Mouse (Mus musculus) stomach, embryonic 15.5 days (tissue): ENCODE results near the gene Parp2. TPM values are rescaled to one million over a fixed set of nuclear protein-coding genes. Genes with fewer than 3 reads are reported as not detected.
"Not testable (repeated sequence)": the region's sequence is repeated elsewhere in the genome, so short reads cannot be mapped to it uniquely, and the experiment has no call there.

Source experiments
- ATAC-seq: fragments of 200-750 bp; cut with Nextera tagmentation; 2 replicates; pipeline ENCODE4 v1.8.0; 2017; ENCODE audit warnings: low read depth, moderate number of reproducible peaks, moderate TSS enrichment; ENCODE audit not compliant: insufficient read depth, low FRiP score
- H3K27ac ChIP-seq: fragments of 300-500 bp; sonication (generic); 2 replicates; pipeline ENCODE4 v1.5.1; 2015; ENCODE audit warnings: mild to moderate bottlenecking, inconsistent platforms
- H3K27me3 ChIP-seq: fragments of 300-500 bp; sonication (generic); replicated peaks from 2 replicates; pipeline ENCODE4 v1.6.1; 2015; ENCODE audit warnings: inconsistent platforms
- H3K36me3 ChIP-seq: fragments of 300-500 bp; sonication (generic); 2 replicates; pipeline ENCODE4 v1.6.1; 2015; ENCODE audit warnings: inconsistent platforms
- H3K4me1 ChIP-seq: fragments of 300-500 bp; sonication (generic); 2 replicates; pipeline ENCODE4 v1.6.1; 2015; ENCODE audit warnings: inconsistent platforms
- H3K4me2 ChIP-seq: fragments of 300-500 bp; sonication (generic); 2 replicates; pipeline ENCODE4 v1.6.1; 2015; ENCODE audit warnings: mild to moderate bottlenecking, inconsistent platforms
- H3K4me3 ChIP-seq: fragments of 300-500 bp; sonication (generic); replicated peaks from 2 replicates; pipeline ENCODE4 v1.5.1; 2015; ENCODE audit warnings: inconsistent platforms
- H3K9ac ChIP-seq: fragments of 300-500 bp; sonication (generic); 2 replicates; pipeline ENCODE4 v1.6.1; 2015; ENCODE audit warnings: inconsistent platforms
- H3K9me3 ChIP-seq: fragments of 300-500 bp; sonication (generic); 2 replicates; pipeline ENCODE4 v1.6.1; 2016; ENCODE audit warnings: inconsistent platforms
- WGBS: fragments of 180-500 bp; shearing (Covaris S2); methylation state at CpG from one replicate; pipeline ENCODE4 v1.1.7; 2015; 5-methylcytosine and 5-hydroxymethylcytosine counted together
- polyA plus RNA-seq: library from polyadenylated mRNA; unstranded; fragments of >200 nt; fragmentation: Nextera tagmentation; extraction: Ambion mirVana; gene quantifications from 2 replicates; pipeline ENCODE4 v1.2.1, GENCODE M21; 2015

The Parp2 gene
- polyA plus RNA-seq, 1 experiment from 2014 or later: 62.6 TPM

GRCm38 (mm10) chr14:50798512-50798911, 9.1 kb upstream of the Parp2 start:
- Histone ChIP-seq H3K4me1 (no peaks in the 10 kb centered on the region), H3K36me3 (no peaks in the 10 kb centered on the region), H3K4me2 (no peak overlapping the region), H3K4me3 (no peak overlapping the region), H3K27ac (no peak overlapping the region), H3K9ac (no peak overlapping the region), H3K27me3 (no peaks in the 10 kb centered on the region), H3K9me3 (no peaks in the 10 kb centered on the region)
- 56% methylated on average over 2 of the region's 2 CpGs for WGBS
- ATAC-seq: no peak

GRCm38 (mm10) chr14:50799502-50800259, 8.0 kb upstream of the Parp2 start:
- Histone ChIP-seq H3K4me3 (no peak overlapping the region), H3K4me2 (no peak overlapping the region), H3K36me3 (no peaks in the 10 kb centered on the region), H3K27ac (no peak overlapping the region), H3K9me3 (no peaks in the 10 kb centered on the region), H3K9ac (no peak overlapping the region), H3K4me1 (no peaks in the 10 kb centered on the region), H3K27me3 (no peaks in the 10 kb centered on the region)
- WGBS: 4% methylated on average over 3 of the region's 3 CpGs
- ATAC-seq: no peak

GRCm38 (mm10) chr14:50802441-50802840, 5.2 kb upstream of the Parp2 start:
- Histone ChIP-seq H3K9me3 (no peaks in the 10 kb centered on the region), H3K4me3 (no peak overlapping the region), H3K4me1 (no peaks in the 10 kb centered on the region; the same call in 1 of the 2 replicates), H3K27me3 (no peaks in the 10 kb centered on the region), H3K4me2 (no peak overlapping the region), H3K36me3 (no peaks in the 10 kb centered on the region), H3K9ac (no peak overlapping the region), H3K27ac (no peak overlapping the region)
- WGBS: 84% methylated on average over 6 of the region's 6 CpGs
- no peak for ATAC-seq

- Histone ChIP-seq H3K4me2 (no peak overlapping the region), H3K4me1 (no peaks in the 10 kb centered on the region; the same call in 1 of the 2 replicates), H3K4me3 (no peak overlapping the region), H3K9me3 (no peaks in the 10 kb centered on the region), H3K36me3 (no peaks in the 10 kb centered on the region), H3K27ac (no peak overlapping the region), H3K27me3 (no peaks in the 10 kb centered on the region), H3K9ac (no peak overlapping the region)
- ATAC-seq: no peak
- 58% methylated on average over 4 of the region's 4 CpGs for WGBS
Observed at GRCm38 (mm10) chr14:50802843-50803562, 4.6 kb upstream of the Parp2 start.

- Histone ChIP-seq H3K4me2 (no peak overlapping the region), H3K4me3 (no peak overlapping the region), H3K27me3 (no peaks in the 10 kb centered on the region), H3K27ac (no peak overlapping the region), H3K9me3 (no peaks in the 10 kb centered on the region), H3K4me1 (peaks cover 4% of the 10 kb centered on the region; the same call in 1 of the 2 replicates), H3K9ac (no peak overlapping the region), H3K36me3 (no peaks in the 10 kb centered on the region)
- WGBS: 60% methylated on average over 13 of the region's 13 CpGs
- ATAC-seq: no peak
Observed at GRCm38 (mm10) chr14:50804683-50805082, 3.0 kb upstream of the Parp2 start.

- H3K36me3 ChIP-seq, H3K4me3 ChIP-seq, H3K4me1 ChIP-seq, ATAC-seq, H3K27me3 ChIP-seq, H3K9me3 ChIP-seq, H3K9ac ChIP-seq: not testable (repeated sequence)
- Histone ChIP-seq H3K4me2 (peak overlapping the region; percentile 40), H3K27ac (peak overlapping the region; percentile 48; the same call in 1 of the 2 replicates)
- 88% methylated on average over 5 of the region's 5 CpGs for WGBS
Observed at GRCm38 (mm10) chr14:50806469-50806868, 1.2 kb upstream of the Parp2 start.

GRCm38 (mm10) chr14:50813060-50813459, 5.4 kb downstream of the Parp2 start:
- Histone ChIP-seq H3K4me3 (no peak overlapping the region), H3K27ac (no peak overlapping the region), H3K4me1 (peaks cover 4% of the 10 kb centered on the region; the same call in 1 of the 2 replicates), H3K27me3 (no peaks in the 10 kb centered on the region), H3K9me3 (no peaks in the 10 kb centered on the region), H3K36me3 (peaks cover 37% of the 10 kb centered on the region), H3K9ac (no peak overlapping the region), H3K4me2 (no peak overlapping the region)
- WGBS: 77% methylated on average over 2 of the region's 2 CpGs
- no peak for ATAC-seq

- Histone ChIP-seq H3K36me3 (peaks cover 35% of the 10 kb centered on the region), H3K27ac (no peak overlapping the region), H3K4me2 (no peak overlapping the region), H3K27me3 (no peaks in the 10 kb centered on the region), H3K4me1 (no peaks in the 10 kb centered on the region), H3K9ac (no peak overlapping the region), H3K9me3 (no peaks in the 10 kb centered on the region), H3K4me3 (no peak overlapping the region)
- 71% methylated on average over 2 of the region's 2 CpGs for WGBS
- ATAC-seq: no peak
Observed at GRCm38 (mm10) chr14:50823240-50823639, 15.6 kb downstream of the Parp2 start.

GRCm38 (mm10) chr14:50824219-50824618, 16.6 kb downstream of the Parp2 start:
- WGBS: 80% methylated on average over 9 of the region's 9 CpGs
- Histone ChIP-seq H3K27ac (no peak overlapping the region), H3K4me2 (no peak overlapping the region), H3K27me3 (no peaks in the 10 kb centered on the region), H3K4me3 (no peak overlapping the region), H3K4me1 (no peaks in the 10 kb centered on the region), H3K9ac (no peak overlapping the region), H3K9me3 (no peaks in the 10 kb centered on the region), H3K36me3 (peaks cover 31% of the 10 kb centered on the region)
- no peak for ATAC-seq

- 85% methylated on average over 4 of the region's 4 CpGs for WGBS
- peaks cover 8% of the 10 kb centered on the region; the same call in 1 of the 2 replicates for H3K36me3 ChIP-seq
Observed at GRCm38 (mm10) chr14:50826579-50826978, 18.9 kb downstream of the Parp2 start.

GRCm38 (mm10) chr14:50829878-50830277, 22.2 kb downstream of the Parp2 start:
- no peak for ATAC-seq
- no peaks in the 10 kb centered on the region for H3K36me3 ChIP-seq
- no peaks in the 10 kb centered on the region for H3K27me3 ChIP-seq
- 76% methylated on average over 3 of the region's 3 CpGs for WGBS
- no peaks in the 10 kb centered on the region for H3K9me3 ChIP-seq
- no peak overlapping the region for H3K9ac ChIP-seq
- H3K4me3 ChIP-seq: no peak overlapping the region
- H3K27ac ChIP-seq: no peak overlapping the region
- no peak overlapping the region for H3K4me2 ChIP-seq
- H3K4me1 ChIP-seq: no peaks in the 10 kb centered on the region

More at GRCm38 (mm10) chr14:50826579-50826978, 18.9 kb downstream of the Parp2 start:
- Histone ChIP-seq H3K4me2 (no peak overlapping the region), H3K27me3 (no peaks in the 10 kb centered on the region), H3K4me1 (no peaks in the 10 kb centered on the region), H3K4me3 (no peak overlapping the region), H3K27ac (no peak overlapping the region), H3K9ac (no peak overlapping the region), H3K9me3 (no peaks in the 10 kb centered on the region)
- no peak for ATAC-seq

GRCm38 (mm10) chr14:50833964-50834363, 26.3 kb downstream of the Parp2 start:
- 72% methylated on average over 10 of the region's 10 CpGs for WGBS
- Histone ChIP-seq H3K36me3 (0 out of 2 replicates have a peak, but pooled peaks cover 5% of the 10 kb centered on the region), H3K27ac (no peak overlapping the region), H3K9me3 (no peaks in the 10 kb centered on the region), H3K4me2 (no peak overlapping the region), H3K4me1 (no peaks in the 10 kb centered on the region), H3K9ac (no peak overlapping the region), H3K27me3 (no peaks in the 10 kb centered on the region), H3K4me3 (no peak overlapping the region)
- ATAC-seq: 0 out of 2 replicates have a peak, but pooled peaks have one; percentile 23
